Mouse (Mus musculus): ENCODE data around the gene Rab9. TPM values are rescaled to one million over a fixed set of nuclear protein-coding genes. Genes with fewer than 3 reads are reported as not detected.

The Rab9 gene
- polyA plus RNA-seq, 1 experiment from 2014 or later, result 85.1 TPM

GRCm38 (mm10) chrX:166499496-166500190 is 20.0 kb upstream of the Rab9 start:
- no peak overlapping the region for H3K4me2 ChIP-seq (replicated peaks; ENCODE audit: low read depth)
- H3K27ac ChIP-seq (replicated peaks), result no peak overlapping the region
- no peaks in the 10 kb centered on the region for H3K4me1 ChIP-seq (replicated peaks; ENCODE audit: control insufficient read depth, insufficient read depth)
- no peak overlapping the region for H3K4me3 ChIP-seq (ENCODE audit: low read depth, low read length)
- H3K36me3 ChIP-seq (ENCODE audit: control insufficient read depth, insufficient read depth, low read length), result no peaks in the 10 kb centered on the region
- DNase-seq (ENCODE audit: low spot score) (no peak), ATAC-seq (ENCODE audit: low FRiP score, low TSS enrichment) (no peak)
- no peak for TF ChIP-seq EP300 (optimal IDR thresholded peaks at IDR 0.05)
- no peaks in the 10 kb centered on the region for H3K9me3 ChIP-seq (ENCODE audit: control insufficient read depth, low read length)
- H3K27me3 ChIP-seq (ENCODE audit: control insufficient read depth, insufficient read depth, low read length), result no peaks in the 10 kb centered on the region
- 71% methylated on average over 1 of the region's 1 CpGs for WGBS
- H3K9ac ChIP-seq (ENCODE audit: low read length), result no peak overlapping the region

GRCm38 (mm10) chrX:166497771-166498170 is 18.1 kb upstream of the Rab9 start:
- no peak for DNase-seq (ENCODE audit: low spot score)
- H3K27ac ChIP-seq (replicated peaks), result no peak overlapping the region
- 75% methylated on average over 4 of the region's 4 CpGs for WGBS

GRCm38 (mm10) chrX:166495052-166495451 is 15.4 kb upstream of the Rab9 start:
- H3K36me3 ChIP-seq (ENCODE audit: control insufficient read depth, insufficient read depth, low read length), result no peaks in the 10 kb centered on the region
- no peak for DNase-seq (ENCODE audit: low spot score)
- no peak overlapping the region for H3K27ac ChIP-seq (replicated peaks)
- H3K4me2 ChIP-seq (replicated peaks; ENCODE audit: low read depth), result no peak overlapping the region
- H3K27me3 ChIP-seq (ENCODE audit: control insufficient read depth, insufficient read depth, low read length), result no peaks in the 10 kb centered on the region
- ATAC-seq (ENCODE audit: low FRiP score, low TSS enrichment), result no peak
- TF ChIP-seq CTCF (IDR thresholded peaks at IDR 0.05; ENCODE audit: low read depth) (no peak), EP300 (optimal IDR thresholded peaks at IDR 0.05) (no peak)
- no peak overlapping the region for H3K4me3 ChIP-seq (ENCODE audit: low read depth, low read length)
- H3K9ac ChIP-seq (ENCODE audit: low read length), result no peak overlapping the region
- H3K9me3 ChIP-seq (ENCODE audit: control insufficient read depth, low read length), result no peaks in the 10 kb centered on the region
- no peaks in the 10 kb centered on the region for H3K4me1 ChIP-seq (replicated peaks; ENCODE audit: control insufficient read depth, insufficient read depth)
- 95% methylated on average over 2 of the region's 2 CpGs for WGBS

More at GRCm38 (mm10) chrX:166497771-166498170, 18.1 kb upstream of the Rab9 start:
- H3K36me3 ChIP-seq (ENCODE audit: control insufficient read depth, insufficient read depth, low read length), result no peaks in the 10 kb centered on the region
- TF ChIP-seq EP300 (optimal IDR thresholded peaks at IDR 0.05) (no peak), CTCF (IDR thresholded peaks at IDR 0.05; ENCODE audit: low read depth) (no peak)
- no peaks in the 10 kb centered on the region for H3K4me1 ChIP-seq (replicated peaks; ENCODE audit: control insufficient read depth, insufficient read depth)
- no peaks in the 10 kb centered on the region for H3K9me3 ChIP-seq (ENCODE audit: control insufficient read depth, low read length)
- H3K9ac ChIP-seq (ENCODE audit: low read length), result no peak overlapping the region
- H3K4me3 ChIP-seq (ENCODE audit: low read depth, low read length), result no peak overlapping the region
- no peaks in the 10 kb centered on the region for H3K27me3 ChIP-seq (ENCODE audit: control insufficient read depth, insufficient read depth, low read length)
- H3K4me2 ChIP-seq (replicated peaks; ENCODE audit: low read depth), result no peak overlapping the region
- ATAC-seq (ENCODE audit: low FRiP score, low TSS enrichment), result no peak

GRCm38 (mm10) chrX:166478631-166479364 is 869 bp downstream of the Rab9 start:
- Histone ChIP-seq H3K4me1 (replicated peaks; ENCODE audit: control insufficient read depth, insufficient read depth) (no peaks in the 10 kb centered on the region), H3K27me3 (ENCODE audit: control insufficient read depth, insufficient read depth, low read length) (no peaks in the 10 kb centered on the region), H3K27ac (replicated peaks) (peak overlapping the region; percentile 91), H3K9ac (ENCODE audit: low read length) (peak overlapping the region; percentile 75), H3K4me2 (replicated peaks; ENCODE audit: low read depth) (peak overlapping the region; percentile 54), H3K36me3 (ENCODE audit: control insufficient read depth, insufficient read depth, low read length) (no peaks in the 10 kb centered on the region), H3K4me3 (ENCODE audit: low read depth, low read length) (peak overlapping the region; percentile 60), H3K9me3 (ENCODE audit: control insufficient read depth, low read length) (no peaks in the 10 kb centered on the region)
- WGBS, result 13% methylated on average over 28 of the region's 28 CpGs
- DNase-seq (ENCODE audit: low spot score), result peak; percentile 49
- TF ChIP-seq EP300 (optimal IDR thresholded peaks at IDR 0.05) (no peak), CTCF (IDR thresholded peaks at IDR 0.05; ENCODE audit: low read depth) (no peak)
- peak; percentile 45 for ATAC-seq (ENCODE audit: low FRiP score, low TSS enrichment)

GRCm38 (mm10) chrX:166477393-166477792 is 2.3 kb downstream of the Rab9 start:
- DNase-seq (ENCODE audit: low spot score) (no peak), ATAC-seq (ENCODE audit: low FRiP score, low TSS enrichment) (no peak)
- H3K27ac ChIP-seq (replicated peaks), result no peak overlapping the region
- no peak overlapping the region for H3K9ac ChIP-seq (ENCODE audit: low read length)
- no peaks in the 10 kb centered on the region for H3K4me1 ChIP-seq (replicated peaks; ENCODE audit: control insufficient read depth, insufficient read depth)
- no peaks in the 10 kb centered on the region for H3K9me3 ChIP-seq (ENCODE audit: control insufficient read depth, low read length)
- TF ChIP-seq CTCF (IDR thresholded peaks at IDR 0.05; ENCODE audit: low read depth) (no peak), EP300 (optimal IDR thresholded peaks at IDR 0.05) (no peak)
- H3K36me3 ChIP-seq (ENCODE audit: control insufficient read depth, insufficient read depth, low read length), result no peaks in the 10 kb centered on the region
- H3K4me3 ChIP-seq (ENCODE audit: low read depth, low read length), result no peak overlapping the region
- H3K27me3 ChIP-seq (ENCODE audit: control insufficient read depth, insufficient read depth, low read length), result no peaks in the 10 kb centered on the region
- H3K4me2 ChIP-seq (replicated peaks; ENCODE audit: low read depth), result peak overlapping the region; percentile 36
- WGBS, result 55% methylated on average over 6 of the region's 6 CpGs

GRCm38 (mm10) chrX:166472612-166473011 is 7.1 kb downstream of the Rab9 start:
- WGBS, result 72% methylated on average over 6 of the region's 6 CpGs
- DNase-seq (ENCODE audit: low spot score), result no peak
- H3K36me3 ChIP-seq (ENCODE audit: control insufficient read depth, insufficient read depth, low read length), result no peaks in the 10 kb centered on the region
- H3K4me3 ChIP-seq (ENCODE audit: low read depth, low read length), result no peak overlapping the region
- no peak overlapping the region for H3K4me2 ChIP-seq (replicated peaks; ENCODE audit: low read depth)
- no peaks in the 10 kb centered on the region for H3K4me1 ChIP-seq (replicated peaks; ENCODE audit: control insufficient read depth, insufficient read depth)
- H3K9me3 ChIP-seq (ENCODE audit: control insufficient read depth, low read length), result no peaks in the 10 kb centered on the region
- no peak overlapping the region for H3K9ac ChIP-seq (ENCODE audit: low read length)
- H3K27me3 ChIP-seq (ENCODE audit: control insufficient read depth, insufficient read depth, low read length), result no peaks in the 10 kb centered on the region
- ATAC-seq (ENCODE audit: low FRiP score, low TSS enrichment), result no peak
- H3K27ac ChIP-seq (replicated peaks), result no peak overlapping the region
- TF ChIP-seq EP300 (optimal IDR thresholded peaks at IDR 0.05) (no peak), CTCF (IDR thresholded peaks at IDR 0.05; ENCODE audit: low read depth) (no peak)
